Mouse (Mus musculus) lung, postnatal 4 days (tissue): ENCODE results near the gene Zbtb7b.

Experiments used
- DNase-seq, 2 experiments: peaks; one replicate each; pipeline ENCODE4 v3.0.0; 2021

The Zbtb7b gene

DNA sequence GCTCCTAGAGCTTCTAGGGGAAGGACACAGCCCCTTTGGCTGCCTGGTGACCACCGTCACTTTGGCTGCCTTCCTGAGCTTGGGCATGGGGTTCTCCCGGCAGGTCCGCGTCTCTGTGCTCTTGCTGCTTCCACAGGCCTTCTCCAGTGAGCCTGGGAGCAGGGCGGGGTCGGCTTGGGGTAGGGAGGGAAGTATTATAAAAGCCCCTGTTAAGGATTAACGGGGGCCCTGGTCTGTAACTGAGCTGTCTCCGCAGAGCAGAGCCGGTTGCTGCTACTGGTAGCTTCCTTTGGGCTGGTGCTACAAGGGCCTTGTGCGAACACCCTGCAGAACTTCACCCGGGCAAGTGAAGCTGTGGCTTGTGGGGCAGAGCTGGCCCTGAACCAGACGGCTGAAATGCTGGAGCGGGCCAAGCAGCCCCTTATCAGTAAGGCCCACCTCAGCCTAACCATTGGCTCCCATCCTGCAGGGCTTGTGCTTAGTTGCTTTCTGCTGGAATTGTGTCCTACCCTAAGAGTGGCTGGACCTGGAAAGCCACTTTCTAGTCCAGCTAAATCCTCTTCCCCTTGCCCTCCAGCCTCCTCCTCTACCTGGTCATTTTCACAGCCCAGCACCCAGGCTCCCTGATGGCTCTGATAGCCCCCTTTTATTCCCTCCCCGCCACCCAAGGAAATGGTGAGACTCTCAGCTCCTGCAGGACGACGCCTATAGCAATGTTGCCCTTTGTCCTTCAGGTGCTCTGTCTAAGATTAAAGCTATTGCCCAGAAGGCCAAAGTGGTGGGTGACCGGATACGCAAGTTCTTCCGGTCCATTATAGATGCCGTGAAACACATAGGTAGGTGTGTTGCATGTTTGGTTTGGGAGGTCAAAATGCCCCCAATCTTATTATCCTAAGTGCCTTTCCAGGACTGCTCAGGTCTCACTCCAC is 28.8 kb downstream of the Zbtb7b start:
- no peak for DNase-seq

DNA sequence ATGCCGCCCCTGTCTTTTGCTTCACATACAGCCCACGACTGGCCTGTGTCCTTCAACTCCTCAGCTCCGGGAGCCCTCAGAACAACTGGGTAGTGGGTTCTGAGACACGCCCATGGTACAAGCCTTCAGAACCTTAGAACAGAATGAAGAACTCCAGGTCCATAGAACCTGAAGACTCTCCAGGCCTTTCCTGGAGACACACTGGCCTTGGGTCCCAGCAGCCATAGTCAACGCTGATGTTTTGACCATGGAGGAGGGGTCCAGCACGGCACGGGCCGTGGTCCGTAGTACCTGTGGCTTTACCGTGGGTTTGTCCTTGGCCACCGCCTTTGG is 29.5 kb downstream of the Zbtb7b start, which contains the start of gene Dcst1:
TSS of gene Dcst1 (minus strand) at position 101 of the 333 bp plus-strand sequence.
- no peak for DNase-seq

DNA sequence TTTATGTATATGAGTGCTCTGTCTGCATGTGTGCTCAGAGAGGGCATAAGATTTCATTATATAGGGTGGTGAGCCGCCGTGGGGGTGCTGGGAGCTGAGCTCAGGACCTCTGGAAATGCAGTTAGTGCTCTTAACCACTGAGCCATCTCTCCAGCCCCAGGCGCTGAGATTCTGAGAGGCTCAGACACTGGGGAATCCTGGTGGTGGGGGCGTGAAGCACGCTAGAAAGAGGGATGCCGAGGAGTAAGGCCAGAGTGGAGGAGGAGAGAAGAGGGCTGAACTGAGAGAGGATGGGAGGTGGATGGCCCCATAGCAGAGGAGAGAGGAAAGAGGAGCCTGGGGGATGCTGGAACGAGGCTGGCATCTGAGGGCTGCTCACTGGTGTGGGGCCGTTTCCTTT is 29.9 kb downstream of the Zbtb7b start:
- DNase-seq: no peak

DNA sequence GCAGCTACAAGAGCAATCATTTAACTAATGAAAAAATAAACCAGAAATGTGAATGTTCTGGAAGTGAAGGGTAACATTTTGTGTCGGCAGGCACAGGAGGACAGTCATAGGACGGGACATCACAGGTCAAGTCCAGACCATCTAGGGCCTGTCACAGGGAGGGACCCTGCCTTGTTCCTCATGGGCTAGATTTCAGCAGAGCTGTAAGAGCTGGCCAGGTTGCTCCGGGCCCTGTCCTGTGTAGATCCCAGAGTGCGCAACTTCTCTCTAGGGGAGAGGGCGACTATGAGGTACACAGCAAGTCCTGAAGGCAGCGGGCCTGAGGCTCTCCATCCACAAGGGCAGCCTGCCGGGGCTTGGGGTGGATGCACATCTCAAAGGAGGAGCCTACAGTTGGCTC is 32.9 kb downstream of the Zbtb7b start, which contains the start of gene Dcst2:
TSS of gene Dcst2 (plus strand) at position 301 of the 400 bp plus-strand sequence.
- DNase-seq: no peak

DNA sequence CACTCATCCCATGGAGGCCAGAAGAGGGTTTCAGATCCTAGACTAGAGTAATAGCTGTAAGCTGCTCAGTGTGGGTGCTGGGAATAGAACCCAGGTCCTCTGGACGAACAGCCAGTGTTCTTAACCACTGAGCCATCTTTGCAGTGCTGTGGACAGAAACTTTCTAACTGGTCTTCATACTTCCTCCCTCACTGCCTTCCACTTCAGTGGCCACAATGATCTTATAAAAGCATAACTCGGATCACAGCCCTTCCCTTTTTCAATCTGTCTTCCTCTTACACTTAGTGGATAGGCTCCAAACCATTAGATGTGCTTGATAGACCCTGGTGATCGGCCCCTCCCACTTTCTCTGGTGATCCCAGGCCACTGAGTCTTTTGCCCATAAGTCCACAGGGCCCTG is 34.3 kb downstream of the Zbtb7b start:
- DNase-seq: no peak

DNA sequence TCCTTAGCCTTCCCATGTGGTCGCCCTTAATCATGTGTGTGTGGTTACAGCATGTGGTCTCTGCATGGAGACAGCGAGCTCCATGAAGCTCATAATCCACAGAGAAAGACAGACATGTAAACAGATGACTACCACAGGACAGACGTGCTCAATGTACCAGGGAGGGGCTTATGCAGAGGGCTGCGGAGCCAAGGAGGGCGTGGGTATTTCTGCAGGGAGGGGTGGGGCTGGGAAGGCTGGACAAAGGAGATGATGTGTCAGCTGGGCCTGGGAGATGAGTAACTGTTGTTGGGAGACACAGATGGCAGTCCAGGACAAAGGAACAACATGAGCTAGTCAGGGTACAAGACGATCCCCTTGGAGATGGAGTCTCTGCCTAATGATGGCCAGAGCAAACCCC is 34.9 kb downstream of the Zbtb7b start:
- no peak for DNase-seq

DNA sequence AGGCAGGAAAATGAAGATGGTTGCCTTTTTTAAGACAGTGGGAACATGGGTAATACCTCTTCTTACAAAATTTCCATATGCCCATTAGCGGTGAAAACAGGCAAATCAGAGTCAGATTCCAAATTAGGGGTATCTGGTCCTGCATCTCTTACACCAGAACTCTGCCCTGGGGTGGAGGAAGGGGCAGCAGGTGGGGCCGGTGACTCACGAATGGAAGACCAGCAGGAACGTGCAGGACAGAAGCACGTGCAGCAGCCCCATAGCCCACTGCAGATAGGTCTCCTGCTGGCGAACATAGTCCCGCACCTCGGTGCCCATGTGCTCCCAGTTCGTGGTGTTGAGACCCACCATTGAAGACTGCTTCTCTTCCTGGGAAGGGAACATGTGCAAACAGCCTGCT is 38.5 kb downstream of the Zbtb7b start:
- DNase-seq: no peak

DNA sequence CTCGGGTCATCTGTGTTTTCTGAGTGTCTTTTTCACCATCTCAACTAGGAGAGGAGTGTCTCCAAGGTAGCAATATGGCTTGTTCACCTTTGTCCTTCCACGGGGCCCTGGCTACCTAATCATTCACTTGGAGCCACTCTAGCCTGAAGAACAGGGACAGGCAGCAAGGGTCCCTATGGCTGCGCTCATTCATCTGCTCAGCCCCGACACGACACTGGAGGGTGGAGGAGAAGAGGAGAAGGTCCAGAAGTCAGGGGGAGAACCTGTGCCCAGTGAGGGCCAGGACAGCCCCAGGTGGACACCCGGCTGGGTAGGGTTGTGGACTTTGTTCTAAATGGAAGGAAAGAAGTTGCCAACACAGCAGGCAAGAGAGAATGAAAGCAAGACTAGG is 39.1 kb downstream of the Zbtb7b start:
- no peak for DNase-seq

DNA sequence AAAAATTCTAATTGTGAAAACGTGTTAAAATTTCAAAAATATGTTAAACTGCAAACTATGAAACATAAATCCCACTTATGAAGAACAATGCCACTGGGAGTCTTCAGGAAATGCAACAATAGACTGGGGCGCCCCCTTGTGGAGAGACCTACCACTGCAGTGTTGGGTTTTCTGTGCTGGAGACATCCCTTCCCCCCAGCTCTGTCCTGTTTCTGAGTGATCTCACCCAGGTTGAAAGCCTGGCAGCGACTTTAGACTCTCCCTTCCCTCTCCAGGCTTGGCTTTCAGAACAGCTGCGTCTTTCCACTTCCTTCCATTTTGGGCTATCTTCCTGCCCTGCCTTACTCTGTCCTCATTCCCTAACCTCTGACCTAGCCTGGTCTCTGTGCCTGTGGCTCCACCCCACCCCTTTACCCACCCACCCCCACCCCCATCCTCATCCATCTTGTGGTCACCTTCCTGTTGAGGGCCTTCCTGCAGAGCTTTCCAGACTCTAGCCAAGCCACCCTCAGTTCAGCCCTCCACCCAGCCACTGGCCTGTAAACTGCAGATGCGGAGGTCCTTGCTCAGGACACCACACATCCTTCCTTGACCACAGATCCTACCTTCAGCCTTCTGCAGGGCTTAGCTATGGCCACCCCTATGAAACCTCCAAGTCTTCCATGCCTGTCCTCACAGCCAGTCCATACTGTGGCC is 39.6 kb downstream of the Zbtb7b start:
- peak; percentile 88 to 93 for DNase-seq

DNA sequence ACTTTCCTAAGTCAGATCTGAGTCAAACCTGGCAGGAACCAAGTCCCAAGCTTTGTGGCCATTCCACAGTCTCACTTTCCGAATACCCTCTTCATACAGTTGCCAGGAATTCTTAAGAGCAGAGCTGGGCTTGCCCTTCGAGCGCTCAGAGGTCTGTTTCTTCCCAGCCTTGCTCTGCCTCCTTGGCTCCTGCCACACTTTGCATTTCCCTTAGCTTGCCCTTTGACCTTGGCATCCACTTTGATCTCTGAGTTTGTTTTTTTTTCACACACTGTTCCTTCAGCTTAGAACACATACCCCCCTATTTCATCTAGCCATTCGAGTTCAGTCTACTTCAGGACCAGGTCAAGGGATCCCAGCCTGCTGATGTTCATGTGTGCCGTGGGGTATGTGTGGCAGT is 43.3 kb downstream of the Zbtb7b start:
- DNase-seq: no peak

DNA sequence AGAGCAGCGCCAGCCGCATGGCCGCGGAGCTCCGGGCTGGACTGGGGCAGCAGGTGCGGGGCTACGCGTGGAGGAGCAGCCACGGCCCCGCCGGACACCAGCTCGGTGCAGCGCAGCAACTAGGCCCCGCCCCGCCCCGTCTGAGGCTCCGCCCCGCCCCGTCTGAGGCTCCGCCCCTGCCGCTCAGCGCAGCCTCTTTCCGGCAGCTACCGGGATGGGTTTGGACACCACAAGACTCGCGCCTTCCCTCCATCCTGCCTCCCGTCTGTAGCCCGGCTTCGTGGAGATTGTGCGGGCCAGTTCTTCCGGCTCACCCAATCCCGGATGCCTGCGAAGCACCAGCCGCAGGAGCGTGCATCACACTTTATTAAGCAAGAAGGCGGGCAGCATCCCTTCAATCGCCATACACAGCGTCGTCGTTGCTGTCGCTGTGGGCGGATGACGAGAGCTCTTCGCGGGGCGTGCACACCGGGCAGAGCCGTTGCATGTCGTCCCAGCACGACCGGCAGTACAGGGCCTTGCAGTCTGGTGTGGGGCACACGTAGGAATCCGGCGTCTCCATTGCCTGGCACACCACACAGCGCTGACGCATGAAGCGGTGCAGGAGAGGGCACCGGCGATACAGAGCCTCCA is 44.6 kb downstream of the Zbtb7b start, which contains the start of gene Adam15:
TSS of gene Adam15 (minus strand) at position 128 of the 633 bp plus-strand sequence.
- DNase-seq: peak; percentile 91 to 95

DNA sequence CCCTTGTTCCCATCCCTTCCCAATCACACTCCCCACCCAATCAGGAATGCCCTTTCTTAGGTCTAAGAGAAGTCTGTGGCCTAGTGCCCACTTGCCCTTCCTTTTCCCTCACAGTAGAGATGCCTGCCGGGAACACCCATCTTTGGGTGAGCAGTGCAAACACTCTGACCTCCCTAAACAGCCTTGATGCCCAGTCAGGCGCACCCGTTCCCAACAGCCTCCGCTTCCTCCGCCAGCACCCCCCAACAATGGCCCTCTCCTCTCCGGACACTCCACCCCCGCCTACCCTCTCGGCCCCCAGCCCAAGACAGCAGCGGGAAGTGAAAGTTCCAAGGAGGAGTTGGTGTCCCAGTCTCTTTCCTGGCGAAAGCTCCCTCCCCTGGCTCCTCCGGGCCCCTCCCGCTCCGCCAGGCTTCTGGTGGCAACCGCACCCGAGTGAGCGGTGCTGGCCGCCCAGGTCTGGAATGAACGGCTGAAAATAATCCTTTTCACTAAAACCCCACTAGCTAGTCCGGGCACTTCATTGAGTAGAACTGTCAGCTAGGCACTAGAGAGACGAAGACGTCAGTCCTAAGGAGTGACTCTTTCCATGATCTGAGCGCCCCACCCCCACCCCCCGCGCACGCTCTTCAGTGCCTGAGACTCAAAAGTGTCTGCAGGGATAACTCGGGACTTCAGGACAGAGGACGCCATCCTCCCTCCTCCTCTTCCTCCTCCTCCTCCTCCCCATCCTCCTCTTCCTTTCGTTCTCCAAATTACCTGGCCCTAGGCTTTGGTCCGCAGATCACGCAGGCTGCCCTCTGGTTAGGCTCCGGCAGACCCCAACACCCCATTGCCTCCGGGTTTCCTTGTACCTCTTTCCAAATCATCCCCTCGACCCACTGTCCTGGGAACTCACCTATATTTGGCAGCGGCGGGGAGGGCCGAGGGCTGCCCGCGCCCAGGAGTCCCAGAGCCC is 45.4 kb downstream of the Zbtb7b start:
- DNase-seq: peak; percentile 82 to 84

DNA sequence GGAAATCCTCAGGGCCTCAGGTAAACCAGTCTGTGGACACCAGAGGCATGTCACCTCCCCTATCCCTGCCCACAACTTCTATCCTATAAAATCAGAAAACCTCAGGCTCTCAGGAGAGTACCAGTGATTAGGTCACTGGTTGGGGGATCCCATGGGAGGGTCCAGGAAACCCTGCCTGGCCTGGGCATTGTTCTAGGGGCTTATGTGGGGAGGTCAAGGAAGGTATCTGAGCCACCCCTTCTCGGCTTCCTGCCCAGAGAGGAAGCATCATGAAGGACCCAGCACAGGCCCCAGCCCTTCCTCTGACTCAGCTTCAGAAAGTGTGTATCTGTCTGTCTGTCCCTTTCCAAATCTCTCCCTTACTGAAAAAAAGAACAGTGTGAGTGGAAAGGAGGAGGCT is 46.7 kb downstream of the Zbtb7b start:
- peak; percentile 51 to 65 for DNase-seq

DNA sequence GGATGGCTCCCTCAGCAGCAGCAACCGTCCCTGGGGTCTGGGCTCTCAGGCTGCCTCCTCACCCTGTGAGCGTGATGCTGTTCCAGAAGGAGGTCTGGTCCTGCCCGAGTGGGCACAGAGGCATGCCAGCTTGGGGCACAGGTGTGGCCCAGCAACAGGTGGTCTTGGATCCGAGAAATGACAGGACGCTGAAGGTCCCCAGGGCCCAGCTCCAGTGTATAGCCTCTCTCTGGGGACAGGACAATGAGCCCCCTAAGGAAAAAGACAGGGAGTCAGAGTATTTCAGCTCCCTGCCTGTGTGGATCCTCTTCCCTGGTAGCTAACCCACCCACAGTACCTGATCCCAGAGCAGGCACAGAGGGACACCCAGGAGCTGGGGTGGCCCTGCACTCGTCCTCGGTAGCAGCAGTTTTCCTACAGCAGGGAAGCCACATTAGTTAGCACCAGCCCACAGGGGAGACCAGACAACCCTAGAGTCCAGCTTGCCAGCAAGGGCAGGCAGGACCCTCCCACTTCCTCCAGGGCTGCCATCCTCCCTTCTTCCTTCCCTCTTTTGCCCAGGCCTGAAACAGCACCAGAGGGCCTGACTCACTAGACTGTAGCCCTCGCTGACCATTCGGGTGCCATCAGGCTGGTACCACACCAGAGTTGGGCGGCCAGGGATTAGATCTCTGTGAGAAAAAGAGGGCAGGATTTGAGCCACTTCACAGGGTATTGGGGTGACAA is 47.6 kb downstream of the Zbtb7b start:
- DNase-seq: no peak

DNA sequence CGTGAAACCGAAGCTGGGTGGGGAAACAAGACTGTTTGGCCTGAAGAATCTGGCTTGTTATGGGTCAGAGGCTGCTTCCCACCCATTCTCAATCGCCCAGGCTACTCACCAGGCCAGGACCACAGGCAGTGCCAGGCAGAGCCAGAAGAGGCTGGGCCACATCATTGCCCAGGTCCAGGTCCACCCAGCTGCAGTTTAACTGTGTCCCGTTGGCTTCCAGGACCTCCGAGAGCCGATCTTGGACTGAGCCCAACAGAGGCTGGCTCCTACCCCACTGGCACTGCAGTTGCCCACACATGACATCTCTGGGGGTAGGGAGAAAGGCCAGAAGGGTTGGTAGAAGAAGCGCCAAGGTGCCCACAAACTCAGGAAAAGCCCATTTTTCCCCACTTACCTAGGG is 51.3 kb downstream of the Zbtb7b start:
- DNase-seq: no peak

DNA sequence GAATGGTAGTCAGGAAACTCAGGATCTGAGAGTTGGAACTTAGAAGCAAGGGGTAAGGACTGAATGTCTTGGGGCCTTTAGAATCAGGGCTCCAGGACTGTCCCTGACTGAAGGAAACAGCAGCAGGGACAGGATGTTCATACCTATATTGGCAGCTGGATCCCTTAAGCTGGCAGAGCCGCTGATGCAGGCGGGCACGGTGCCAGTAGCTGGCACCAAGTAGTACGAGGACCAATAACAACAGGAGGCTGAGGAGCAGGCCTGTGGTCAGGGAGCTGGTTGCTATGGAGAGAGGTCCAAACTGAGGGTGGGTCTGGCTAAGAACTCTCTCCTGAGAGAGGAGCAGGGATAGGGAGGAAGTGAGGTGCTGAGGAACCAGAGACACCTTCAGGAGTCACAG is 52.8 kb downstream of the Zbtb7b start:
- DNase-seq: no peak

DNA sequence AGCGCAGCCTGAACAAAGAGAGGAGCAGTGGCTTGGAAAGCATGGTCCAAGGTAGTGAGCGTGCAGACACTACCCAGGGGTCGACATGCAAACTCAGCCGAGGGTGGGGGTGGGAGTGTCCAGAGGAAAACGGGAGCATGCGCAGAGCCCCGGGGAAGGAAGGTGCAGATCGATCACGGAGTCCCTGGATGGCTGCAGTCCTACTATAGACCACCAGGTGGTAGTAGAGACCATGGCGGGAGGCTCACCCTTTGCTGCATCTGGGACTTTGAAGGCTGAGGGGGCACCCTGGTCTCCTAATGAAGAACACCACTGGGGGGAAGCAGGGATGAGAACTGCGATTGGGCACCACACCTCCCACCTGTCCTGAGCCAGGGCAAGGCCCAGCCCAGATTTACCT is 54.1 kb downstream of the Zbtb7b start:
- DNase-seq: peak; percentile 67 to 84

DNA sequence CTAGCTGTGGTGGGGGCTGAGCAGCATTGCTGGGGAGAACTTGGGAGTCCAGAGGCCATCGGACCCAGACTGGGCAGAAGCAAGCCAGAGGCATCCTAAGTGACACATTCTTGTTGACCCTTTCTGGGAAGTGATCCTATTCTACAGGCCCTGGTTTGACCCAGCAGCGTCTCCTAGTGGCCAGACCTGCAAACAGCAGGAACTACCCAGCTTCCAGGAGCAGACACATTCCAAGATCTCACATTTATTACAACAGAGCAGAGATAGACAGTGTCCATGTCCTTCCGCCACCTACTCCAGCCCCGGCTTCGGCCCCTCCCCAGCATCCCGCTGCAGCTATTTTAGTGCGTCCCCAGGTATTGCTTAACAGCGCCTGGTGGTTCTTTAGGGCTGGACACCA is 55.2 kb downstream of the Zbtb7b start:
- peak; percentile 80 to 85 for DNase-seq

DNA sequence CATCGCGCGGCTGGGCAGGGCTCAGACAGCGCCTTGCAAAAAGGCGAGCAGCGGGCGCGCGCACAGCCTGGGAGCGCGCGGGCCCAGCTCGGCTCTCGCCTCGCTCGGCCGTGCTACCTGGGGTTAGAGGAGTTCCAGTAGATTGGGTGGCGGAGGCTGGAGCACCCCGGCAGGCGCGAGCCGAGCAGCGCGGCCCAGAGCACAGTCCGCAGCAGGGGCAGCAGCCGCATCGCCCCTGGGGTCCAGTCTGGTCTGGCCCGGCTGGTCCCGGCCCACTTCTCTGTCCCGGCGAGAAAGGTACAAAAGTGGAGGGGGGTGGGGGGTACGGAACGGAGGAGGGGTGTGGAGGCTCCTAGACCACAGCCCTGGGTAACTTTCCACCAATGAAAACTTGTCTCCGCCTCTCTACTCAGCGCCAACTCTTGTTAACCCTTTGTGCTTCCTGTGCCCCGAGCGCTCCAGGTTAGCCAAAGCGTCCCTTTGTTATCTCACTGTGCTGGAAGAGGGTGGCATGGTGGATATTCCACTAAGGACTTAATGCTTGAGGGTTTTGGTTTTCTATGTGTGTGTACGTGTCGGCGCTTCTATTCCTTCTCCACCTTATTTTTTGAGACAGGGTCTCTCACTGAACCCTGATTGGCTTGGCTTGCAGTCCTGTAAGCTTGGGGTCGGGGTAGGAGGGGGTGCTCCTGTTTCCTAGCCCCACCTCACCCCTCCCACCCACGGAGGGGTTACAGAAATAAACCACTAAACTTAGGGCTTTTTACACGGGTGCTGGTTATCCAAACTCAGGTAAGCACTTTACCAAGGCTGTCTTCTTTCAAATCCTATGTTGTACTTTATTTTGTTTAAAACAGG is 56.6 kb downstream of the Zbtb7b start, which contains the start of gene Efna4:
TSS of gene Efna4 (minus strand) at position 308 of the 858 bp plus-strand sequence.
- peak; percentile 70 to 78 for DNase-seq

DNA sequence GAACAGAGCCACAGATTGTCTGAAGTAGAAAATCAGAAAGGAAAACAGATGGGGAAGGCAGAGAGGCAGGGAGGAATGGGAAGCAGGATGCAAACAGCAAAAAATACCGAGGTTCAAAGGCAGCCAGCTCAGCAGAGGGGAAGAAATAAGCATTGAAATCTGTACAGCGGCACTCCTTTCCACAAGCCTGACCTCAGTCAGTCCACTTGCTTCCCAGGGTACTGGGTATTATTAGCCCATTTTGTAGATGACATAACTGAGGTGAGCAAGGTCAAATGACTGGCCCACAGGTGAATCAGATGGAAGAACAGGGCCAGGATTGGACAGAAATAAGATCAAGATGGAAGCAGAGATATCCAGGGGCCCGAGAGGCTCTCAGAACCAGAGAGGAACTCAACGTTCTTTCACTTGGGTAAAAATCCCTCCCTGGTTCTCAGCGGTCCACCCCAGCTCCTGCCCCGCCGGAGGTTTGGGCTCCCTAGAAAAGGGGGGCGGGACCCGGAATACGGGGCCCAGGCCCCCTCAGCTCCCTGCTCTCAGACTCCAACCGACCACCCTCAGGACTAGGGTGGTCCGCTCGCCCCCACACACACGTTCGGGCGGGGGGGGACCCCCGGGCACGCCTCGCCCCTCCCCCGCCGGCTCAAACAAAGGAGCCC is 57.4 kb downstream of the Zbtb7b start:
- no peak for DNase-seq
